Mouse (Mus musculus): Measurements from ENCODE around the gene Creb3l1.

The Creb3l1 gene

DNA sequence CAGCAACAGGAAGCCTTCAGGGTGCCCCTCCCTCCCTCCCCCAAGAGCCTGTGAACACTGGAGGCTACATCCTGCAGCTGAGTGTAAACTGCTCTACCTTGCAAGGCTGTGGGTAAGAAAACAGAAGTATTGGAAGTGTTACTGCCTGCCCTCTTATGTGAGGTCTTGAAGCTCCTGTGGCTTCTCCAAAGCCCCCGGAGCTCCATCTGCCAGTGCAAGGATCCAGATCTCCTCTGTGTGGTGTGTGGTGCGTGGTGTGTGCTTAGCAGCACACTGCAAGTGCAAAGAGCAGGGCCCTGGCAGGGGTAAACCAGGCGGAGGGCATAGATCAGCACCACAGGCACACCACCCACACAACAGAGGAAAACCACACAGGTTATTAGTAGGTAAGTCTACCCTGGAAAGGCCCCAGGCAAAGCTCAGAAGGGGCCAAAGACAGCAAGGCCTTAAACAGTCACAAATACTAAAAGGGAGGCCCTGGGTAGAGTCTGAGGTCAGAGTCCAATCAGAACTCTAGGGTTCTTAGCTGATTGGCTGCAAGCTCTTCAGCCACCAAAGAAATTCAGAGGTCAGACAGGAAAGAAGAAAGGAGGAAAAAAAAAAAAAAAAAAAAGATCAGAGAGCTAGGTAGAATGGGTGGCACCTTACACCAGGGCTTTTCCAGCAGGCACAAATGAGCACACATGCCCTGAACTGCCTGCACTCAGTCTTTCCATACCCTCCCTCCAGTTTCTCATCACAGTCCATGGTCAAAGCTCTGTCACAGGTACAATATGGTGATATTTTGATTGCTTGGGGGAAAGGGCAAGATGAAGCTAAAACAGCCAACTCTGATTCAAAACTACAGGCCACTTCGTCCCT is 62.2 kb downstream of the Creb3l1 start:
- peak; percentile 81 for DNase-seq

DNA sequence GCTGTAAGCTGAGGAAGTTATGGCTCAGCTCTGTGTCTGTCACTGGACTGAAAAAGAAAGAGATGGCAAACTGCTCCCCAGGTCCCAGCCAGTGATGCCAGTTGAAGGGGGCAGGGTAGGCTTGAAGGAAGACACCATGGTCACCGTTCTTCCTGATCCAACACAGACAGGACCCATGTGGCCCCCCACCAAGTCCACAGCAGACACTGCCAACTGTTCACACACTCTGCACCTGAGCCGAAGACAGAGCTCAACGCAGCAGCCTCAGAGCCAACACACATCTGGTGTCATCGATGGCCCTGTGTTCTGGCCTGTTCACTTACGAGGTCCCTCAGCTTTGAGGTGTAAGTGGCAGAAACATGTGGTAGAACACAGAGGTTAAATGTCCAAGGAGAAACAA is 63.8 kb downstream of the Creb3l1 start:
- DNase-seq = no peak

DNA sequence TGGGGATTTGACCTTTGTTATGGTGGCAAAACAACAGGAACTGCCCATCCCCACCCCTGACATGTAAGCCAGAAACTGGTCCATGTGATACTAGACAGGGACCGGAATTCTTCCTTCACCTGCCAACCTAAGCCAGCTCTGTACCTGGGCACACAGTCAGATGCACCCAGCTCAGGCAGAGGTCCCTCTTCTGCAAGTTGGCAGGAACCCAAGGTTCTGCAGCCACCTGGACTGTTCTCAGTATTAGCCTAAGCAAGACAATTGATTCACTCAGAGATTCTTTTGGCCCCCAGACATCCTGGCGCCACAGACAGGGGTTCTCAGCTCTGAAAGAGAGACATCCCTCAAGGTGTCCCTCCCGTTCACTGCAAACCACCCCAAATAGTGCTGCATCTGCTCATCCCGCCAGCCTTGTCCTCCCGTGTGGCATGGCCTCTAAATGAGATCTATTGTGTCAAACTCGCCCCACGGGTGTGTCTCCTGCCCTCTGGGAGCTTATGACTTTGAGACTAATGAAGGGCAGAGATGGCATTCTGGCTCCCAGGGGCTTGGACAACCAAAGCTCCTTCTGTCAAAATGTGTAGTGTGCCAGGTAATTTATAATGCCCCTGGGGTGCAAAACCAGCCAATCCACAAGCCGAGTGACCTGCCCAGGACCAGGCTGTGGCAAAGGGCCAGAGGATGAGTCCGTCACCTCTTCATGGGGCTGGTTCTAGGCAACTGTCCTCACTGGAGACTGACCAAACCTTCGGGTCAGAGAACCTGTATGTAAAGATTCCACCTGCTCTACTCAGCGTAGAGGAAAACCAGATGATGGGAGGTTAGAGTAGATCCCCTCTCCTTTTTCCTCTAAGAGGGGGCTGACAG is 64.5 kb downstream of the Creb3l1 start:
- DNase-seq = peak; percentile 43

DNA sequence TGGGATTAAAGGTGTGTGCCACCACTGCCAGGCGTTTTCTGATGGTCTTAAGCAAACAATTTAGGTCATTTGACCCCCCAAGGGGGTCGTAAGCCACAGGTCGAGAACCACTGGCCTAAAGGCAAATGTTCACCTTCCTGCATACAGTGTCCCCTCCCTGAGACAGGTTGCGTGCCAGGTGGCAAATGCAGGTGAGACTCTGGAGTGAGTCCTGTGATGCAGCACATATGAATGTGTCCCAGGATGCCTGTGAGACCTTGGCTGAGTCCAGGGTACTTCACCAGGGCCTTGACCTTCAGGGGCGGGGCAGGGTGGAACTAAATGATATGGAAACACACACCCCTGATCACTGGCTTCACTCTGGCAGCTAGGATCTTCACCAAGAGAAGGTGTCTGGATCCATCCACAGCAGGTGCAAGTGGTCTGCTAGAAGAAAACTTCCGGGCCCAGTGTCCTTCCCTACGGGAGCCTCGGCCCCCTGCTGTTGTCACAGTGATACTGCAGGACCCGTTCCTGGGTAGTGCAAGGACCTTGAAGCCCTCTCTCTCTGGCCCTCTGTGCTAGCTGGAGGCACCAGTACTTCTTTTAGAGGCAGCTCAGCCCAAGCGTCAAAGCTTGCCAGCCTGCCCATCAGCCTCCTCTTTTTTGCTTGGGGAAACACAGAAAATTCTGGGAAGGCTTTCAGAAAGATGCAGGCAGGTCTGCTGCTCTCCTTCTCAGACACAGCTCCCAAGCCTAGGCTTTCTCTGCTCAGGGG is 65.4 kb downstream of the Creb3l1 start:
- DNase-seq = peak; percentile 67

GRCm38 (mm10) chr2:91958049-91958448 is 66.3 kb downstream of the Creb3l1 start:
- no peak for DNase-seq

- no peak for DNase-seq
These were observed 67.2 kb downstream of the Creb3l1 start for GRCm38 (mm10) chr2:91957096-91957495.

GRCm38 (mm10) chr2:91955875-91956274 is 68.4 kb downstream of the Creb3l1 start:
- no peak for DNase-seq

- DNase-seq = no peak
These were observed 69.1 kb downstream of the Creb3l1 start for GRCm38 (mm10) chr2:91955121-91955591.

DNA sequence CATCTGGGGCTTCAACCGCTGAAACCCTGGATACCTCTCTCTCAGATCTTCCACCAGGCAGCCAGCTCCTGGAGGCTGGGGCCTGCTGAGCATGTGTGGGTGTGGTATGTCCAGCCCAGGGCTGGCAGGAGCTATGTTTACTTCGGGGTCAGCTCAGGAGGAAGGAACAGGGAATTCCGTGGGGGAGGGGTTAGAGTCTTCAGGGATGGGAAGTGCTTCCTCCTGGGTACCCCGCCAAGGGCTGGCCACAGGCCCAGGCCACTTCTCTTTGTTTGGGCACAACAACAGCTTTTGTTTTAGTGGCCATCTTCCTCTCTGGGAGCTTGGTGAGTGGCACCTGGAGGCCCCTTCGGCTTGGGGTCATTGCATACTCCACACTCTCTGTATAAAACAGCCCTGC is 70.5 kb downstream of the Creb3l1 start:
- DNase-seq = peak; percentile 84

- peak; percentile 27 for DNase-seq
These were observed 73.8 kb downstream of the Creb3l1 start for GRCm38 (mm10) chr2:91950275-91951085.

- DNase-seq = peak; percentile 82
These were observed 74.7 kb downstream of the Creb3l1 start for GRCm38 (mm10) chr2:91949411-91950274.

DNA sequence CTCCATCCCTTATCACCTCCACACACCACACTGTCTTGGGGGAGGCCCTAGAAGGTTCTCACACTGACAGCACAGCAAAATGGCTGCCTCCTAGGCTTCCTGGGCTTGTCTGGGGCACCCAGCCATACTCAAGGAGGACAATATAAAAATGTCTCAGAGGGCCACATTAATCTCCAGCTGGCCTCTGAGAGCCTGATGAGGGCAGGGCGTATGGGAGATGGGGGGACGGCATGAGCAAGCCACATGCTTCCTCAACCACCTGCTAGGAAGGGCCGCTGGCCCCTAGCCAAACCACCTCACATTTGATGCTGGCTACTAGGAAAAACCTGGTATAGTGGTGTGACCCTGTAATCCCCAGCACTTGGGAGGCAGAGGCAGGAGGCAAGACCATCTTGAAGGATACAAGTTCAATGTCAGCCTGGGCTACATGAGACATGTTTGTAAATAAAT is 75.5 kb downstream of the Creb3l1 start:
- DNase-seq = no peak

DNA sequence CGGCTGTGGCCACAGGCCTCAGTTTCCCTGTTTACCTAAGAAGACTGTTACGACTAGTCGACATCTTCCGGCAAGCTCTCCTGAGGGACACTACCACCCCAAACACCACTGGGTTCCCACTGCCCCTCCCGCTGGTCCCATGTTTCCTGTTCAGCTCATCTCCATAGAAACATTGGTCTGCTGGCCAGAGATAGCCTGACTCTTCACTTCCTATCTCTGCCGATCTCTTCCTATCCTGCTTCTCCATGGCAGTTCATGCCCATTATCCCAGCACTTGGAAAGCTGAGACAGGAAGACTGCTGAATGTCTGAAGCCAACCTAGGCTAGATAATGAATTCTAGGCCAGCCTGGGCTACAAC is 76.2 kb downstream of the Creb3l1 start:
- peak; percentile 54 for DNase-seq

- DNase-seq = no peak
These were observed 76.7 kb downstream of the Creb3l1 start for GRCm38 (mm10) chr2:91947397-91948150.

DNA sequence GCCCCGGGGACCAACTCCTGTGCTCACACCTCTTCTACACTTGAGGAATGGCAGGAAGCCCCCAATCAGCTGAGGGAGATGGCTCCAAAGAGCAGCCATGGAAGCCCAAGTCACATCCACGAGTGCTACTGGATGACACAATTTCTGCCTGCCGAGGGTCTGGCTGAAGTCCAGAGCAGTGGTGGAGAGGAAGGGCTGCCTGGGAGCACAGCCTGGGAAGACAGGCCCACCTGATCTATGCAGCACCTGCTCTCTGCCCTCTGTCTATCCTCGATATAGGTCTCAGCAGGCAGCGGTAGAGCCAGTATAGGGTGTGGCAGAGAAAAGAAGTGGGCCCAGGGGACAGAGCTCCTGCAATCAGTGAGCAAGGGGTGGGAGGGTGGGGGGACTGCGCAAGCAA is 77.5 kb downstream of the Creb3l1 start:
- DNase-seq = no peak

DNA sequence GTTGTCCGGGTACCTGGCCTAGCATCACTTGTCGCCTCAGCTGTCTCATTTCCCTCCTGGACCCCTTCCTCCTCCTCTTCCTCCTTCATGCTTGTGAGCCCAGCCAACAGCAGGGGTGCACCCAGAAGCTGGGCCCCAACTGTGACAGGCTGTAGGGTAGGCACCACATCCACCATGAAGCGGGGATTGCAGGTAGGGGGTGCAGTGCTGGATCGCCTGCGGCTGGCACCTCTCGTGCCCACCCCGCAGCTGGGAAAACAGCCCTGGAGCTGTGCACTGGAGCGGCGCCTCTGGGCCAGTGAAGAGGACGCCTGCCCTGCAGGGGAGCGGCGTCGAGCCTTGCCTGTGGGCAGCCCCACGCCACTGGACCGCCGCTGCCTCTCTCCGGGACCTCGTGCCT is 78.8 kb downstream of the Creb3l1 start, which contains the start of gene Gm9821:
TSS of gene Gm9821 (plus strand) at position 221 of the 400 bp plus-strand sequence.
- DNase-seq = no peak

GRCm38 (mm10) chr2:91944170-91944950 is 79.9 kb downstream of the Creb3l1 start:
- DNase-seq = peak; percentile 73

DNA sequence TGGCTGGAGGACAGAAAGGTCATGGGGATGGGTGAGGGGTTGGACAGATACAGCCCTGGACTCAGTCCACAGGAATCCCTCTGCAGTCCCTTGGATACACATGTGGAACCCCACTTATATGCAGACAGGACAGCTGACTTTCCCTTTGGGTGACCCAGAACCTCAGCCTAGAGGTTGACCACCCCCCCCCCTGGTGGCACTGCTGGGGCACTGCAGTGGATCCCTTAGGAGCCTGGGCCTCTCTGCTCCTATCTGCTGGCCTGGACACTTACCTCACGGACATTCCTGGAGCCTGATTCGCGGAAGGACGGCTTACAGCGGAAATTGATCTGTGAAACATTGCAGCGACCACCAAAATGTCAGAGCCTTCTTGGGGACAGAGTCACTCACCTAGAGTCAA is 81.9 kb downstream of the Creb3l1 start:
- no peak for DNase-seq

DNA sequence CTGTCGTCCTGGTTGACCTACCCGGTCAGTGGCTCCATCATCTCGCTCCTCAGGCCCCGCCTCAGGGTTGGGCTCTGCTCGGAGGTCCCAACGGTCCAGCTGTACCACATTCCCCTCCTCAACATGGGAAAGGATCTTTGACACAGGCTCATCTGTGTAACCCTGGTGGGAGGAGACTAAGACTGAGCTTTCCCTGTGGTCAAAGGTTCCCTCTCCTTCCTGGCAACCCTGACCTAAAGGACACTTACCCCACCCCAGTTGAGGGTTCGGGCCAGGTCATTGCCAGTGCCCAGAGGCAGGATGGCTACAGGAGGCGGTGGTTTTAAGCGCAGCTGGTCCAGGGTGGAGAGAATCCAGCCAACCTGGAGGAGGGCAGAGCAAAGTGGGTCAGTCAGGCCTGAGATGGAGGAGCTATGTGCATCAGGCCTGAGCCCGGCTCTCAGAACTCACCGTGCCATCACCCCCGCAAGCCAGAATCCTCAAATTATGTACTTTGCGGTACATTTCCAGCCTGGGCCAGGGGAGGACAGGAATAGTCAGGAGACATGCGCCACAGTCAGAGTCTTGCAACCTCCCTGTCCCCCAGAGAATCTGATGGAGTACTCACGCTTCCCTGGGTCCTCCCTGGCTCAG is 84.9 kb downstream of the Creb3l1 start:
- DNase-seq = peak; percentile 81
